ENCODE assay signal across 10 mouse cellular contexts in genomic region chr8:109312731-109313130, GRCm38 (mm10).
DNase-seq lines count a peak whose midpoint lies in the region; ATAC-seq lines count a peak whose summit lies in the region.
"Had no signal": no experiment of that assay in that cellular context is flagged by ENCODE, and none has a peak within 500 bp of the region (broad histone marks: within the 10 kb centered on the region; RNA-seq: fewer than 3 reads in every experiment).

No protein-coding gene starts in this region.

- H3K36me3 ChIP-seq in forebrain, embryonic 12.5 days (replicated peaks) = no peaks in the 10 kb centered on the region
- H3K36me3 ChIP-seq in forebrain, embryonic 16.5 days (ENCODE audit: control insufficient read depth, insufficient read depth) = no peaks in the 10 kb centered on the region
- no peaks in the 10 kb centered on the region for H3K36me3 ChIP-seq in forebrain, embryonic 13.5 days (ENCODE audit: poor library complexity, severe bottlenecking)
- H3K36me3 ChIP-seq in midbrain, embryonic 14.5 days (ENCODE audit: control insufficient read depth, insufficient read depth, low read length) = no peaks in the 10 kb centered on the region
- H3K36me3 ChIP-seq: limb, embryonic 13.5 days had no signal

- H3K9me3 ChIP-seq in forebrain, embryonic 12.5 days = 0 out of 2 replicates have a peak, but pooled peaks cover 7% of the 10 kb centered on the region
- H3K9me3 ChIP-seq in forebrain, embryonic 16.5 days (ENCODE audit: control insufficient read depth, low read length) = no peaks in the 10 kb centered on the region
- no peaks in the 10 kb centered on the region; the same call in 1 of the 2 replicates for H3K9me3 ChIP-seq in forebrain, embryonic 13.5 days (replicated peaks)
- 0 out of 2 replicates have a peak, but pooled peaks cover 3% of the 10 kb centered on the region for H3K9me3 ChIP-seq in midbrain, embryonic 14.5 days (ENCODE audit: control insufficient read depth, low read length)
- H3K9me3 ChIP-seq: limb, embryonic 13.5 days had no signal

- intact Hi-C loops in heart, postnatal 10 days (cut with DNase I) = no loop called here

- H3K27me3 ChIP-seq in forebrain, embryonic 12.5 days = peaks cover 3% of the 10 kb centered on the region; the same call in 1 of the 2 replicates
- H3K27me3 ChIP-seq in forebrain, embryonic 16.5 days (replicated peaks; ENCODE audit: control insufficient read depth, insufficient read depth, low read length) = no peaks in the 10 kb centered on the region
- H3K27me3 ChIP-seq in forebrain, embryonic 13.5 days = 0 out of 2 replicates have a peak, but pooled peaks cover 4% of the 10 kb centered on the region
- no peaks in the 10 kb centered on the region for H3K27me3 ChIP-seq in midbrain, embryonic 14.5 days (ENCODE audit: control insufficient read depth, insufficient read depth, low read length)
- H3K27me3 ChIP-seq: limb, embryonic 13.5 days had no signal

- ATAC-seq in forebrain, embryonic 12.5 days (ENCODE audit: low FRiP score) = no peak; the same call in 1 of the 2 replicates
- ATAC-seq in forebrain, embryonic 16.5 days = no peak
- ATAC-seq in forebrain, embryonic 13.5 days = no peak
- no peak for ATAC-seq in midbrain, embryonic 14.5 days (ENCODE audit: low FRiP score, low TSS enrichment)

- peaks cover 40% of the 10 kb centered on the region for H3K4me1 ChIP-seq in forebrain, embryonic 12.5 days
- peaks cover 18% of the 10 kb centered on the region for H3K4me1 ChIP-seq in forebrain, embryonic 16.5 days (replicated peaks; ENCODE audit: control insufficient read depth, insufficient read depth, low read length)
- H3K4me1 ChIP-seq in forebrain, embryonic 13.5 days = peaks cover 35% of the 10 kb centered on the region
- peaks cover 38% of the 10 kb centered on the region for H3K4me1 ChIP-seq in midbrain, embryonic 14.5 days (ENCODE audit: control insufficient read depth, insufficient read depth, low read length)

- DNase-seq in Muller cell, postnatal 12 days (ENCODE audit: inconsistent ontology term) = peak; percentile 30
- peak; percentile 25 for DNase-seq in midbrain, embryonic 14.5 days
- DNase-seq in gastrocnemius, postnatal 10 days = no peak
- no peak for DNase-seq in heart, postnatal 10 days
- DNase-seq in layer of hippocampus, adult 9-10 months (ENCODE audit: low spot score) = no peak
- DNase-seq: kidney, adult 18-20 months had no signal

- H3K4me2 ChIP-seq in forebrain, embryonic 12.5 days = no peak overlapping the region
- H3K4me2 ChIP-seq in forebrain, embryonic 16.5 days (ENCODE audit: low read length) = no peak overlapping the region
- H3K4me2 ChIP-seq in forebrain, embryonic 13.5 days = no peak overlapping the region
- no peak overlapping the region for H3K4me2 ChIP-seq in midbrain, embryonic 14.5 days (ENCODE audit: low read length)
- H3K4me2 ChIP-seq: limb, embryonic 13.5 days had no signal

- 1% methylated on average over 8 of the region's 8 CpGs for WGBS in forebrain, embryonic 12.5 days
- 7% methylated on average over 8 of the region's 8 CpGs for WGBS in forebrain, embryonic 16.5 days
- 9% methylated on average over 8 of the region's 8 CpGs for WGBS in forebrain, embryonic 13.5 days
- WGBS in midbrain, embryonic 14.5 days = 8% methylated on average over 8 of the region's 8 CpGs

- H3K4me3 ChIP-seq in forebrain, embryonic 12.5 days (replicated peaks) = no peak overlapping the region
- no peak overlapping the region for H3K4me3 ChIP-seq in forebrain, embryonic 16.5 days (replicated peaks; ENCODE audit: low read length)
- H3K4me3 ChIP-seq in forebrain, embryonic 13.5 days = no peak overlapping the region
- no peak overlapping the region for H3K4me3 ChIP-seq in midbrain, embryonic 14.5 days (replicated peaks; ENCODE audit: low read depth, low read length)
- H3K4me3 ChIP-seq: limb, embryonic 13.5 days had no signal

- H3K9ac ChIP-seq in forebrain, embryonic 12.5 days = peak overlapping the region; percentile 21; the same call in 1 of the 2 replicates
- H3K9ac ChIP-seq in forebrain, embryonic 16.5 days (replicated peaks; ENCODE audit: low read depth, low read length) = no peak overlapping the region
- no peak overlapping the region for H3K9ac ChIP-seq in forebrain, embryonic 13.5 days
- no peak overlapping the region for H3K9ac ChIP-seq in midbrain, embryonic 14.5 days (replicated peaks; ENCODE audit: low read length)
- H3K9ac ChIP-seq: limb, embryonic 13.5 days had no signal

- peak overlapping the region; percentile 81 for H3K27ac ChIP-seq in forebrain, embryonic 12.5 days
- H3K27ac ChIP-seq in forebrain, embryonic 16.5 days (ENCODE audit: low read length) = no peak overlapping the region
- H3K27ac ChIP-seq in forebrain, embryonic 13.5 days = peak overlapping the region; percentile 67
- H3K27ac ChIP-seq in midbrain, embryonic 14.5 days (replicated peaks; ENCODE audit: low read depth, low read length) = peak overlapping the region; percentile 87

Comparison
In these comparisons a context has a peak if more than half of its experiments do, and no peak if none do; other contexts are left out.
1. DNase-seq: peak in Muller cell, postnatal 12 days (single experiment) and midbrain, embryonic 14.5 days (single experiment); none in gastrocnemius, postnatal 10 days (single experiment), heart, postnatal 10 days (0 of 2) and layer of hippocampus, adult 9-10 months (single experiment).